Mouse (Mus musculus) cortical plate, adult 2 months (tissue): ENCODE measurements at regions not wholly inside any gene's neighbourhood (a gene's known extent, or its start where the extent isn't known, plus 50 kb on each side); places are given as distances from the start of the nearest gene placed in this dataset.

Source experiments
- CTCF ChIP-seq: fragments of 200-500 bp; IDR thresholded peaks from 2 replicates; pipeline ENCODE4 v1.5.1; 2011; ENCODE audit warnings: mild to moderate bottlenecking, control low read depth, low read length; ENCODE audit not compliant: insufficient read depth; ENCODE audit errors: extremely low read depth
- POLR2A ChIP-seq: fragments of 200-500 bp; IDR thresholded peaks from 2 replicates; pipeline ENCODE4 v1.6.1; 2011; ENCODE audit warnings: mild to moderate bottlenecking, low read length, control low read depth; ENCODE audit not compliant: insufficient read depth; ENCODE audit errors: extremely low read depth

DNA sequence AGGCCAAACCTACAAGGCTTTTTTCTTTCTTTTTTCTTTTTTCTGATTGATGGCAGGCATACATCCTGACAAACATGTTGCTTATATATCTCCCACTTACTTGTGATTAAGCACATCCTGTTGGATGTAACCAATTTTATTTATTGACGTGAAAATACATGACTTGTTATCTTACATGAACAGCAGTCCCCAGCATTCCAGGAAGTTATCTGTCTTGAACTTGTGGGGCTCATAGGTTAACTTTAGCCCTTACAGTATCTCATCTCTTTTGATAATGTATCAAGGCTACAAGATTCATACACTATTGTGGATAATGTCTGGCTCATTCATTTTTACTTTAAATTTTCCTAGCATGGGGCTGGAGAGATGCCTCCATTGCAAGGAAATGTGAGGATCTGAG lies 852.0 kb upstream of the Agtr1b start:
- no peak for TF ChIP-seq CTCF
- TF ChIP-seq POLR2A = no peak
